Mouse (Mus musculus): ENCODE data around the gene Nr1h4.

The Nr1h4 gene

DNA sequence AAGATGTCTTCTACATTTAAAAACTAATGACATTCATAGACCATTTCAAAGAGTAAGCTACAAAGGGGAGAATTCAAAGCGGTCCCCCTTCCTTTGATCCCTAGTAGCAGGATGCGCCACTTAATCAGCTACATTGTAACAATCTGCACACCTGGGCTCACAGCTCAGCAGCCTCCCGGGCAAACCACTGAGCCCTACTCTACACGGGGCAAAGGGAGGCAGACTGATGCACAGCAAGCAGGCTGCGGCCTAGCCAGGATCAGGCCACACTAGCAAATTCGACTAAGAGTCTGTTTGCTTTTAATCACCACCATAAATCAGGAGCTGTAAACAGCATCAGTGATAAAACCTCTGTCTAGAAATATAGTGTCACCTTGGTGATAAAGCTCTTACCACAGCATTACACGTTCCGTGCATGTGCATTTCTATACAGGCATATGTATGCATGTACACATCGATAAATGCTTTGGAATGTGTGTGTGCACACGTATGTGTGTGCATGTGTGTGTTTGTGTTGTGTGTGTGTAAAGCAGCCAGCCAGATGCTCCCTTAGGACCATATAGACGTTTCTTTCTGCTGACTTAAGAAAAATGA, 108.5 kb downstream of the Nr1h4 start:
- peak; percentile 42 for DNase-seq

DNA sequence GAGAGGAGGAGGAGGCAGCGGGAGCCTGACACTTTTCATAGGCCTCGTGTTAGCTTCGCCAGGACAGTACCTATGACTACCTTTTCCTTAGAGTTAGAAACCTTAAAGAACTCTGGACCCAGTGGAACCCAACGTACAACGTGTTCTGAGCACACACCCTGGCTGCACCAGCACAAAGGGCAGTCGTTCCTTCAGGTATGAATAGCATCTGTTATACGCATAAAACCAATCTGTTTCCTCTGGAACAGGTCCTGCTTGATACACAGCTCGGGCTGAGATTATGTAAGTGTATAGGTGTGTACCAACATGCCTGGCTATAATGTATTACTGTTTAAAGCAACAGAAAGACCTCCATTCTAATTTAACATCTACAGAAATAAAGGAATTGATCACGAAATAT, 109.2 kb downstream of the Nr1h4 start:
- no peak for DNase-seq

DNA sequence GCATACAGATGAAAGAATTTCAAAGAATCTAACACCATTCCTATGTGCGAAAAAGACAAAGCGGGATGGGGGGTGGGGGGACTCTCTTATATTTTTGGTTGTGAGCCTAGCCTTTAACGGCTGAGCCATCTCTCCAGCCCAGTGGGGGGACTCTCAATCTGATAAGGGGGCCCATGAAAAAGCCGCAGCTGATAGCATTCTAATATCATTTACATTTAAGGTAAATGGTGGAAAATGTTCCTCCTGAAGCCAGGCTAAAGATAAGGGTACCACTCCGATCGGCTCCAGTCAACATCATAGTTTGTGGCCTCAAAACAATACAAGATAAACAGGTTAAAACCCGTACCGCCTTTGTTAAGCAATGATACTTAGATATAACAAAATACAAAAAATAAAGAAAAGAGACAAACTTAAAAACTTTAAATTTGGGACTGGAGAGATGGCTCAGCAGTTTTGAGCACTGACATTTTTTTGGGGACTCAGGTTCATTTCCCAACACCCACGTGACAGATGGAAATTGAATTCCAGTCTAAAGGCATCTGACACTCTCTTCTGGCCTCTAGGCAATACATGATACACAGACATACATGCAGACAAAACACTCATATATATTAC, 110.1 kb downstream of the Nr1h4 start:
- no peak for DNase-seq

DNA sequence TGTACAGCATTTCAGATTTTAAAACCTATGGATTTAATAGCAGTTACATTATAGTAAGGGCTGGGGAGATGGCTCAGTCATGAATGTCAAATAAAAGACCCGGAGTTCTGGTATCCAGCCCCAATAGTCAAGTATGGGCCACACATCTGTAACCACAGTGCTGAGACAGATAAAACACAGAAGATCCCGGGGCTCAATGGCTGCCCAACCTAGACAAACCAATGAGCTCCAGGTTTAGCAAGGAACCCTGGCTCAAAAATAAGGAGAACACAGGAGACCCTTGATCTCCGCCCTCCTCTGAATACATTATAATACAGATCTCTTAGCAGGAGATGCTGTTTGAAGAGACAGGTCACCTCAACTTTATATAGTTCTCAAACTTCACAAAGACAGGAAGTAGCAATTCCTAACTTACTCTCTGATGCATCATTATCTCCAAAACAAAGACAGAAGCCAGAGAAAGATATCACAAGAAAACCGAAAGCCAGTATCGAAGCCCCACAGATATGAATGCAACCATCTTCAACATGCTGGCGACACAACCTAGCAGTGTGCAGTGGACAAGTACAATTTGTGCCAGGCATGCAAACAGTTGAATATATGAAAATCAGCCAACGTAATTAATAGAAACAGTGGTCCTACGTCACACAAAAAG, 110.8 kb downstream of the Nr1h4 start:
- no peak for DNase-seq

DNA sequence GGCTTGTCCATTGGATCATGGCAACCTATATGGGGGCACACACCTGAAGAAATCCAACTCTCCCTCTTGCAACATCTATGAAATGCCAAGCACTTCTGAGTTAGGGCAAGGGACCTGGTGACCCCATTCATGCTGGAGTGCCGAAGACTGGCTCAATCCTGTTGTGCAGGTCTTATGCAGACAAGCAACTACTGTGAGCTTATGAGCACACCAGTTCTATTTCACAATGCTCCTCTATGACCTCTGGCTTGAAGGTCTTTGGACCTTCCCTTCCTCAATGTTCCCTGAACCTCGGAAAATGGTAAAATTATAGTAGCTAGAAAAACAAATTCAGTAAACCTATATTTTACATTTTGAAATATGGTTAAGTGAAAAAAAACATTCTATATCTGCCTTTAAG, 115.4 kb downstream of the Nr1h4 start:
- DNase-seq: no peak

DNA sequence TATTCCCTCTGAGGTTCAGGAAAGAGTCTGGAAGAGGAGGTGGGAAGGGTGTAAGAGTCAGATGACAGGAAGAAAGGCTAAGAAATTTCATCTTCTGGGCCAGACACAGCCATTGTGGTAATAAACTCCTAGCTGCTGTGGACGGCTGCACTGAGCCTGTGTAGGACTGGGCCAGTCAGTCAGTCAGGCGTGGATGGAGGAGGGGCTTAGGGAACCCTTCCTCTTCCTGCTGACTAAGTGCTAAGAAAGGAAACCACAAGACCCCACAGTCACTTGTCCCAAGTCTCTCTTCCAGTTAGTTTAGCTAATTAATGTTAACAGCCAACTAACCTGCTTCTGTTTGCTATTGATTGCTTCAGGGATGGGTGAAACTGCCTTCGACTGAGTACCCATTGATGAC, 117.9 kb downstream of the Nr1h4 start:
- DNase-seq: no peak

DNA sequence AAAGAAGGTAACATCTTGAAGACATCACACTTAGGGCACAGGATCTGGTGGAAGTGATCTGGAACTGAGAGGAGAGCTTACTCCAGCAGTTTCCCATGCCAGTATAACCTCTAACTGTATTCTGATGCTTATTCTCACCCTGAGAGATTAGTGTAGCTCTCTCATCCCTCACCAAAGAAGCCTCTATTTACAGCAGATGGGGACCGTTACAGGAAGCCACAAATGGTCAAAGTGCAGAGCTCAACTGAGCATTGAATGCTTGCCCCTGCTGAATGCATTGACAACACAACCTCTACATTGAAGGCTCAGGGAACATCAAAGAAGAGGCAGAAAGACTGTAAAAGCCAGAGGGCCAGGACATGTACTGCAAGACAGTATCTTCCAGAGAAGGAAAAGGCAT, 125.8 kb downstream of the Nr1h4 start:
- DNase-seq: peak; percentile 6

DNA sequence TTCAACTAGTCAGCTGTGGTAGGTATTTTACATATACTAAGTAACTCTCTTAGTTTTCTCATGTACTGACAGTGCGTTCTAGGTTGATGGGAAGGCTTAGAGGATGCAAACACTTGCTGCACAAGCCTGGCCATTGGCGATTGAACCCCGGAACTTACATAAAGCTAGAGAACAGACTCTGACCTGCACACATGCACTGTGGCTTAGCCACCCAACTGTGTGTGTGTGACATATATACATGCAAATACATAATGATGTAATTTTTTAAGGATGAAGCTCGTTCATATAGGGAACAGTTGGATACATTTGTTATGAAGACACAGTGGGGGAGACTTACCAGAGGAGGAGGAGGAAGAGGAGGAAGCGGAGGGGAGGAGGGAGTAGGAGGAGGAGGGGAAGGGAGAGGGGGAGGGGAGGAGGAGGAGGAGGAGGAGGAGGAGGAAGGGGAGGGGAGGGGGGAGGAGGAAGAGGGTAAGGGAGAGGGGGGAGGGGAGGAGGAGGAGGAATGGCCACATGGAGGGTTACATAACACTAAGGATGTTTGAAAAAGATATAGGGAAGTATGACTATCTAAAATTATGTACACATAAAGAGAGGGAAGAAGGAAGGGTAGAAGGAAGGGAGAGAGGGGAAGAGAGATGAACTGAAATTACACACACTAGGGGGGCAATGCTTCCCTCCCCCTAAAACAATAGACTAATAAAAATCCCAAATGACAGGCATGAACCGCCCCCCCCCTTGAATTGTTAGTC, 126.5 kb downstream of the Nr1h4 start:
- no peak for DNase-seq

DNA sequence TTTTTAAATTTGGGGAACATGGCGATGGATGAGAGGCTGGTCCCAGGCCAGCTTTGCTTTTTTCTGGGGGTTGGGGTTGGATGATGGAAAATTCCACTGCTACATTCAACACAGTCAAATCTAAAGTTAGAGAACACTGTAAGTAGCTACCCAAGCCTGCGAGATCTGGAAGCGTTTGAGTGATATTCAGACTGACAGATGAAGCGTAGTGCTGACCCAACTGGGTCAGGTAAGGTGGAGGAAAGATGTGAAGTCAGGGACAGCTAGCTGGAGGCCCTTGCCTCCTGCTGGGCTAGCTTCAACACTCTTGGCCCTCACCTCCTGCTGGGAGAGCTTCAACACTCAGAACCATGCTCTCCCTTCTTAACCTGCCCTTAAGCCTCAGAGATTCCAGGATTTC, 128.4 kb downstream of the Nr1h4 start:
- DNase-seq: no peak
